Mouse (Mus musculus) kidney, adult 9 months (tissue): ENCODE data around the gene Ash1l.
"Not testable (repeated sequence)": the region's sequence is repeated elsewhere in the genome, so short reads cannot be mapped to it uniquely, and the experiment has no call there.

Experiments
- DNase-seq: peaks from one replicate; pipeline ENCODE4 v3.0.0; 2022

Ash1l gene

DNA sequence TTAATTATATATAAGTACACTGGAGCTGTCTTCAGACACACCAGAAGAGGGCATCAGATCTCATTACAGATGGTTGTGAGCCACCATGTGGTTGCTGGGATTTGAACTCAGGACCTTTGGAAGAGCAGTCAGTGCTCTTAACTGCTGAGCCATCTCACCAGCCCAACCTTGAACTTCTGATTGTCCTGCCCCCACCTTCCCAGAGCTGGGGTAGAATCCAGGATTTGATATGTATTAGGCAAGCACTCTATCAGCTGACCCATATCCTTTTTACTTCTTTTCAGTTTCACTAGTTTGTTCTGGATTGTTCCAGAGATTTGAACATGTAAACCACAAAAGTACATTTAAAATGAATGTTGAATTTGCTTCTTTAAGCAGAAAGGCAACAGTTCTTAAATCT lies 12.8 kb downstream of the Ash1l start:
- not testable (repeated sequence) for DNase-seq

- no peak for DNase-seq
Measured at GRCm38 (mm10) chr3:88975012-88975411, 24.6 kb downstream of the Ash1l start.

GRCm38 (mm10) chr3:88981206-88982010 lies 31.0 kb downstream of the Ash1l start:
- DNase-seq: peak; percentile 47

DNA sequence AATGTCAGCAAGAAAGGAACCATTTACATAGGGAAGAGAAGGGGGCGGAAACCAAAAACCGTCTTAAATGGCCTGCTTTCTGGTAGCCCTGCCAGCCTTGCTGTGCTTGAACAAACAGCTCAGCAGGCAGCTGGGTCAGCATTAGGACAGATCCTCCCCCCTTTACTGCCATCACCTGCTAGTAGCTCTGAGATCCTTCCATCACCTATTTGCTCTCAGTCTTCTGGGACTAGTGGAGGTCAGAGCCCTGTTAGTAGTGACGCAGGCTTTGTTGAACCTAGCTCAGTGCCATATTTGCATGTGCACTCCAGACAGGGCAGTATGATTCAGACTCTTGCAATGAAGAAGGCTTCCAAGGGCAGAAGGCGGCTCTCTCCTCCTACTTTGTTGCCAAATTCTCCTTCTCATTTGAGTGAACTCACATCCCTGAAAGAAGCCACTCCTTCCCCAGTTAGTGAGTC lies 33.5 kb downstream of the Ash1l start:
- peak; percentile 12 for DNase-seq

GRCm38 (mm10) chr3:88992793-88993192 lies 42.4 kb downstream of the Ash1l start:
- DNase-seq: no peak

- DNase-seq: no peak
Measured at GRCm38 (mm10) chr3:89001536-89001935, 51.1 kb downstream of the Ash1l start.

- not testable (repeated sequence) for DNase-seq
Measured at GRCm38 (mm10) chr3:89030896-89031295, 80.5 kb downstream of the Ash1l start.

- DNase-seq: no peak
Measured at GRCm38 (mm10) chr3:89043359-89043758, 92.9 kb downstream of the Ash1l start.

DNA sequence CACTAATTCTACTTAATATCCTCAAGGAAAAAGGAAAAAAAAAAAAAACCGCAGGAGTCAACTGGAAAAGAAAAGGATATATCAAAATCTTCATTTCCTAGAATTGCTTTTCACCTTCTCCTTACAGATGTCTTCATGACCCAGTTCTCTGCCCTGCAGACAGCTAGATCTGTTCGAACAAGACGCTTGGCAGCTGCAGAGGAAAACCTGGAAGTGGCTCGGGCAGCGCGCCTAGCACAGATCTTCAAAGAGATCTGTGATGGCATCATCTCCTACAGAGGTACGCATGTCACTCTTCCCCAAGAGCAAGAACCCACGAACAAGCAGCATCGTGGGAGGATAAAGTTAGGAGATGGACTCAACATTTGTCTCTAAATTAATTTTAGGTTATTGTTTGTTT lies 107.9 kb downstream of the Ash1l start:
- no peak for DNase-seq

- peak; percentile 28 for DNase-seq
Measured at GRCm38 (mm10) chr3:89058783-89059182, 108.4 kb downstream of the Ash1l start.

DNA sequence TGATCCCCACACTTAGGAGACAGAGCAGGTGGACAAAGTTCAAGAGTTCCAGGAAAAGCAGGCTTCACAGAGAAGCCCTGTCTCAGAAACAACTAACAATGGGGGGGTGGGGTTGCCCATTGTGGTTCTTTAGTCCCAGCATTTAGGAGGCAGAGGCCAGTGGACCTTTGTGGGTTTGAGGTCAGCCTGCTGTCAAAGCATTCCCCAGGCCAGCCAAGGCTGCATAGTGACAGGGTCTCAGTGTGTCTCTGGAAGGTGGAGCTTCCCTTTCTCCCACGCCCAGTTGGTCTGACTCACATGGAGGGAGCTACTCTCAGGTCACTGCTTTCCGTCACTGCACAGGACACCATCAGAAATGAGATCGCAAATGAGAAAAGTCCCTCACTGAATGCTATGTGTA lies 111.3 kb downstream of the Ash1l start:
- DNase-seq: no peak

- DNase-seq: no peak
Measured at GRCm38 (mm10) chr3:89067265-89067664, 116.8 kb downstream of the Ash1l start.

DNA sequence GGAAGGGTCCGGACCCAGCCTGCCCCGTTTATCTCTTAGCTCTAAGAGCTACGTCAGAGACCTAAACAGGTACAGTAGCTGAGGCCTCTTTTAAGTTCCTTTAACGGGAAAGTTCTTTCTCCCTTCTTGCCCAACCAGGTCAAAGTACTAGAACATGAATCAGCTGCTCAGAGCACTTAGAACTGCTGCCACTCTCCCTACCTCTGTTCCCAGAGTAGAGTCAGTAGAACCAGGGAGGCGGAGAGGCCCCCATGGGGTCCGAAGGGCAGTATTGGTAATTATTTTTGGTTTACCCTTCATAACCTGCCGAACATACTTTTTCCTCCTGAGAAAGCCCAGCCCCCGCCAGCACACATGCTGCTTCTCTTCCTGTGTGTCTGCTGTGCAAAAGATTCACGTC lies 127.0 kb downstream of the Ash1l start:
- DNase-seq: no peak

DNA sequence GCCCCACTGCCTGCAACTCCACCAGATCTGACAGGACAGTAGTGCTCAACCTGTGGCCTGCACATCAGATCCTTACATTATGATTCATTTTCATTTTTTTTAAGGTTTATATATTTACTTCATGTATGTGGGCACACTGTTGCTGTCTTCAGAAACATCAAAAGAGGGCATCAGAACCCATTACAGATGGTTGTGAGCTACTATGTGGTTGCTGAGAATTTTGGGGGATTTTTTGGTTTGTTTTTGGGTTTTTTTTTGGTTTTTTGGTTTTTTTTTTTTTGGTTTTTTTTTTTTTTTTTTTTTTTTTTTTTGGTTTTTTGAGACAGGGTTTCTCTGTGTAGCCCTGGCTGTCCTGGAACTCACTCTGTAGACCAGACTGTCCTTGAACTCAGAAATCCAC lies 131.9 kb downstream of the Ash1l start:
- not testable (repeated sequence) for DNase-seq

- no peak for DNase-seq
Measured at GRCm38 (mm10) chr3:89084133-89084532, 133.7 kb downstream of the Ash1l start.

- no peak for DNase-seq
Measured at GRCm38 (mm10) chr3:89084654-89085190, 134.3 kb downstream of the Ash1l start.

DNA sequence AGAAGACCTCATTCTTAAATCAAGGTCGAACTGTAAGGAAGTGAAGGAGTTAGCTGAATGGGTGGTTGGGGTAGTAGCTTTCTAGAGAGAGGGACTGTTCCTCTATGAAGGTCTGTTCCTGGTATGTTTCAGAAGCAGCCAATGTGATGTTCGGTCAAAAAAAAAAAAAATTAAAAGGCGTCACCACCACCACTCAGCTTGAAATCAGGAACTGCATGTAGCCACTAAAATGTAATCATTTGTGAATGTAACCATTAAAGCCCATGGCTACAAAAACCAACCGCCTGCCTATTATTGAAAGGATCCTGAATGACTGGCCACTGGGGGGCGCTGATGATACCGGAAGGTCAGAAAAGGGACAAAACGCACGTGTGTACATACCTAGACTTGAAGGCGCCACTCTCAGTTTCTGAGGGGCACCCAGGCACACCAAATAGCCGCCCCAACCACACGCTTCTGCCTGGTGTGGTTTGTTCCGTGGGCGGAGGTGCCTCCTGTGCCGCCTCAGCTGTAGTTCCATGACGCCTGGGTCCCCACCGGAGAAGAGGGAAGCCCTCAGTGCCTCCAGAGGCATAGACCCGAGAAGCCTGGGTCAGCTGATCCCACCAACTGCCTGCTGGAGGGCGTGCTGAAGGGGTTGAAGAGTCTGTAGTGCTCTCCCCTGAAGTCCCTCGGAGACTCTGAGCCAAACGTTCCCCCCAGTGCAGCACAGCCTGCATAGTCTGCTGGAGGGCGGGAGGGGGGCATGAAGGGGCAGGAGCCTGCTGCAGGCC lies 137.1 kb downstream of the Ash1l start:
- peak; percentile 88 for DNase-seq

GRCm38 (mm10) chr3:89088974-89089373 lies 138.6 kb downstream of the Ash1l start:
- peak; percentile 20 for DNase-seq

- DNase-seq: peak; percentile 95
Measured at GRCm38 (mm10) chr3:89089882-89090591, 139.6 kb downstream of the Ash1l start.

GRCm38 (mm10) chr3:89090694-89091655 lies 140.6 kb downstream of the Ash1l start:
- DNase-seq: peak; percentile 82

DNA sequence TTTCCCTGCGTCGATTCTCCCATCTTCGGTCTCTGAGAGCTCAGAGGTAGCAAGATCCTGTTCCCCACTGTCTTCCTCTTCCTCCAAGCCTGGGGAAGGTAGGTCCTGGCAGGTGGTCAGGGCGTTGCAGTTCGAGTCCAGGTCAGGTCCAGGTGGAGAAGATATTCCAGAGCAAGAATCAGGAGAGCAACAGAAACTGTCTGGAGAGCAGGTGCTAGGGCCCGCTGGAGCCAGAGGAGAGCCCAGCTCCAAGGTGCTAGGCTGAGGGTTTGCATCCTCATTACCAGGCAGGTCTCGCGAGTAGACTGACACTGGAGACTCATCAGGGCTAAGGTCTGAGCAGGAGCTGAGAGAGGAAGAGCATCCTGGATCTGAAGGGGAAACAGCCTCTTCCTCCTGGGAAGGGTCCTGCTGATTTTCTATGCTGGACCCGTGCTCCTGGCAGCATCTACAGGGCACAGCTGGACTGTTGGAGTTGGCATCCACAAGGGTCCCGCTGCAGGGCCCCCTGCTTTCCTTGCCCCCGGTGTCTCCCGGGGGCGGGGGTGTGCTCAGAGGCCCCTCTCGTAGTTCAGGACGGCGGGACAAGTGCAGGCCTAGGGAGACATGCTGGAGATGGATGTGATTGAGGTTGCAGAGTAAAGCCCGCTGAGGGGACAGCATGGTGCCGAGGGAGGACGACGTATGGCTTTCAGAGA lies 141.5 kb downstream of the Ash1l start:
- DNase-seq: no peak
